Mouse (Mus musculus): ENCODE data around the gene Noxo1. TPM values are rescaled to one million over a fixed set of nuclear protein-coding genes. Genes with fewer than 3 reads are reported as not detected.

Gene Noxo1
- total RNA-seq, 2 experiments from 2014 or later = 2.7 to 4.4 TPM

DNA sequence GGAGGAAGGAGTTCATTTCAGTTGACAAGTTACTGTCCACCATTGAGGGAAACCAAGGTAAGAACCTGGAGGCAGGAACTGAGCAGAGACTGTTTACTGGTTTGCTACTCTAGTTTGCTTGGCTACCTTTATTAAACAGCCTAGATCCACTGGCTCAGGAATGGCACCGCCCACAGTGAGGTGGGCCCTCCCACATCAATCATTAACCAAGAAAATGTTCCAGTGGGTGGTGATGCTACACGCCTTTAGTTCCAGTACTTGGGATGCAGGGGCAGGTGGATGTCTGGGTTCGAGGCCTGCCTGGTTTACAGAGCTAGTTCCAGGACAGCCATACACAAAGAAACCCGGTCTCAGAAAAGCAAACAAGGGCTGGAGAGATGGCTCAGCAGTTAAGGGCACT lies 42.2 kb downstream of the Noxo1 start:
- no peak for DNase-seq (ENCODE audit: low spot score in 2 of 2)

DNA sequence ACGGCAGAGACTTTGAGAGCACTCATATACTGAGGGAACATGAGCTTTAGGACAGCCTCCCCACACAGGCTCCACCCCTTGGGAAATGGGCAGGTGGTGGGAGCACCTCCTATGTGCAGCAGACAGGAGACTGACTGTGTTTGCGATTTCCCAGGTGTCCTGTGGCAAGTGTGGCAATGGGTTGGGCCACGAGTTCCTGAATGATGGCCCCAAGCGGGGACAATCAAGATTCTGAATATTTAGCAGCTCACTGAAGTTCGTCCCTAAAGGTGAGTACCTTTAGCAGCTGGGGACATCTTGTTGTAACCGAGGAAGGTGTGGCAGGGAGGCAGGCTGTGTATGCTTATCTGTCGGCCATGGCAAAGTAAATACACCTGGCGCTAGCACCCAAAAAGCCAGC lies 43.9 kb downstream of the Noxo1 start:
- DNase-seq (ENCODE audit: low spot score in 2 of 2) = no peak

DNA sequence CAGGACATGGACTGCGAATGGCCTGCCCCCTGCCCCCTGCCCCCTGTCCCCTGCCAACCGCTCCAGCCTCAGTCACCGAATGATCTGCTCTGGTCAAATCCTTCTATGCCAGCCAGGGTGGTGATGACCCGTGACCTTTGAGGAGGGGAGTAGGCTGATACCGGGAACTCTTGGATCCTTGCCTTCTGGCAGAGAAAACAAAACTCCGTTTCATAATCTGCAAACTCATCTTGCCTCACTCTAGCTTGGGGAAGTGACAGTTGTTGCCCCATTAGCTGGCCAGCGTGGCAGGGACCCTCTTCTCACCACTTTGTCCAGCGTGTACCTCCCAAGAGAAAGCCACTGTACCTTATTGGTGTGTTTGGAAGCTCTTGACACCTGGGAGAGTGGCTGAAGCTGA lies 46.3 kb downstream of the Noxo1 start:
- DNase-seq (ENCODE audit: low spot score in 2 of 2) = no peak

DNA sequence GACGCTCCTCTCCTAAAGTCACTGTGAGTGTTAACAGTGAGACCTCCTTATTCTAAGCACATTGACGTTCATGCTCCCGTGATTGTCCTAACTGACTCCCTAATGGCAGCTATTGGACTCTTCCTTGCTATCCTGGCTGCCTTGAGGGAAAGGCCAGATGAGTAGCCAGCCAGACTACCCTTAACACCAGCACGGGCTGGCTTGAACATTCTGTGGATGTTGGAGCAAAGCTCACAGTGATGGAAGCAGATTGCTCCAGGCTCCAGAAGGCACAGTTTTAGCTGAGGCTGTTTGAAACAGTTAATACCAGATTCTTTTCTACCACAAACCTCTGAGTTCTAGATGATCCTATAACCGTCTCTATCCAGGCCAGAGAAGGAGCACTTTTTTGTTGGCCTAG lies 47.9 kb downstream of the Noxo1 start:
- DNase-seq (ENCODE audit: low spot score in 2 of 2) = no peak

DNA sequence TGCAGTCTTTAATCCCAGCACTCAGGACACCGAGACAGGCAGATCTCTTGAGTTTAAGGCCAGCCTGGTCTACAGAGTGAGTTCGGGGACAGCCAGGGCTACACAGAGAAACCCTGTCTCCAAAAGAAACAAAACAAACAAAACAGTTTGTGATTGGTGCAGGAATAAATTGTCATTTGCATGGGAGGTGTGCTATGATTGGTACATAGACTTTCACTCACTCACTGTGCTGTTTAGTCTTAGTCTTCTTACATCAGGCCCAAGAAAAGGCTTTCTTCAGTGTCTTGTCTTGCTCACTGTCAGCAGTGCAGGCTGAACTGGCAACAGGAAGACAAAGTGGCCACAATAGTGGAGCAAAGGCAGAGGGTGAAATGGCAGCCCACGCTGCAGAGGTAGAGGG lies 48.3 kb downstream of the Noxo1 start:
- no peak for DNase-seq (ENCODE audit: low spot score in 2 of 2)

DNA sequence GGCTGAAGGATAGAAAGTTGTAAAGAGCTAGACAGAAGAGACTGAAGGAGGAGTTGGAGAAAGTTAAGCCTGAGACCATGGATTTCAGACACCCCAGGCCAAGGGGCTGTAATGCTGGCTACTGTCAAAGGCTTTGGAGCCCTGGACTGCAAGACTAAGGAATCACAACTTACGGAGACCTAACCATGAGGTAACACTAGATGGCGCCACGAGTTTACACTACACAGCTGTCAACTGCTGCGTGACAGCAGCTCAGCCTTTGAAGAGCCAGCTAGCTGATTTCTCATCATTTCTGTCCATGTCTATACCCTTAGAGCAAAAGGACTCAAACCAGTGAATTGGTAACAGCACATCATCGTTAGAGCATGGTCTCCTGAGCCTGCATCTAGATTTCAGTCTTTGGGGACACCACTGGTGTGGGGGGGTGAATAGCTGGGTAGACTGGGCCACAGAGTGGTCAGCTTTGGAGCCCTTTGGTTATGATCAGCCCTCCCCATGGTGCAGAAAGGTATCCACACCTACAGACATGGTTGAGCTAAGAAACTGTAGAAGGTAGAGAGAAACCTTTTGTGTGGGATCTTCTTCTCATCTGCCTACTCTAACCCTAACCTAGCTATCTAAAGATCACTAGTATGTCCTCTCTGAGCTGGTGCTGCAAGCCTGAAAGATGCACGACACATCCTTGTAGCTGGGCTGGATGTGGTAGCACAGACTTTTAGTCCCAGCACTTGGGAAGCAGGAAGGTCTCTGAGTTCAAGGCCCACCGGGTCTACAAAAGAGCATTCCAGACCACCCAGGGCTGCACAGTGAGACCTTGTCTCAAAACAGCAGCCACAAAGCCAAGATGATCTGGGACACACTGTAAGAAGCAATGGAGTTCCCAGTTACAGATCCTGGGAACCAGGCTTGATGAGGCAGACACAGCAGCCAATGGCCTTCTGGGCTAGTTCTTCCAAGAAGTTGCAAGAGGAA lies 49.8 kb downstream of the Noxo1 start:
- DNase-seq (ENCODE audit: low spot score in 2 of 2) = peak; percentile 82 to 90

DNA sequence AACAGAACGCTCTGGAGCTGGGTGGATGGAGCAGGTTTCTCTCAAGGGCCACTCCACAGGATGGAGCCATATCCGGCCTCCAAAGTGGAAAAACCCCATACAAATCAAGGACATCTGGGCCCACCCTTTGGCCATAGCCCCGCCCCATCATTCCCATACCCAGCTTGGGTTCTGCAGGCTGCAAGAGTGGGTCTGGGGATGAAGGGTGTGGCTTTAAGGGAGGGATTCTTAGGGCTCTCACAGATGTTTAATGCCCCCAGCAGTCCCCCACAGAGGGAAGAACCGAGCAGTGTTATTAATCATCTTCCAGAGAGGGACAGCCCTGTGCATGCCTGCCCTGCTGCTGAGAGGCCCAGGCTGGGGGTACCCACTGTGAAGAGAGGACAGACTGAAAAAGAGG lies 51.0 kb downstream of the Noxo1 start:
- no peak for DNase-seq (ENCODE audit: low spot score in 2 of 2)

Other genes with a start within 250 kb of the Noxo1 start
- gene E4f1, start 225.9 kb upstream of the Noxo1 start, total RNA-seq (2021) = 10 to 100 TPM; 27.8 to 32.3 TPM
- 10 to 100 TPM; 71.8 to 73.5 TPM for gene Pgp, start 225.8 kb upstream of the Noxo1 start, total RNA-seq (2021)
- gene Bricd5, start 222.3 kb upstream of the Noxo1 start, total RNA-seq (2021) = 1 to 10 TPM; 1.0 to 2.1 TPM
- 10 to 100 TPM; 30.7 to 32.1 TPM for gene Mlst8, start 217.2 kb upstream of the Noxo1 start, total RNA-seq (2021)
- gene Caskin1, start 207.6 kb upstream of the Noxo1 start, total RNA-seq (2021) = 100 to 1,000 TPM; 155 to 161 TPM
- 10 to 100 TPM; 93.6 to 96.0 TPM for gene Traf7, start 168.3 kb upstream of the Noxo1 start, total RNA-seq (2021)
- 10 to 100 TPM; 60.1 to 69.3 TPM for gene Rab26, start 162.0 kb upstream of the Noxo1 start, total RNA-seq (2021)
- 10 to 100 TPM; 71.1 to 85.9 TPM for gene Pkd1, start 146.4 kb upstream of the Noxo1 start, total RNA-seq (2021)
- gene Tsc2, start 63.6 kb upstream of the Noxo1 start, total RNA-seq (2021) = 100 to 1,000 TPM; 160 to 162 TPM
- gene Nthl1, start 63.6 kb upstream of the Noxo1 start, total RNA-seq (2021) = 1 to 10 TPM; 3.9 to 5.3 TPM
- 10 to 100 TPM; 47.9 to 52.4 TPM for gene Slc9a3r2, start 45.9 kb upstream of the Noxo1 start, total RNA-seq (2021)
- 1 to 10 TPM; 3.7 to 3.9 TPM for gene Npw, start 37.8 kb upstream of the Noxo1 start, total RNA-seq (2021)
- gene Zfp598, start 26.5 kb upstream of the Noxo1 start, total RNA-seq (2021) = 10 to 100 TPM; 36.5 to 40.7 TPM
- gene Syngr3, start 6.3 kb upstream of the Noxo1 start, total RNA-seq (2021) = 100 to 1,000 TPM; 197 to 204 TPM
- gene Gfer, start 78 bp upstream of the Noxo1 start, total RNA-seq (2021) = 10 to 100 TPM; 18.5 to 19.8 TPM
- 10 to 100 TPM; 28.5 to 29.1 TPM for gene Tbl3, start 11.4 kb downstream of the Noxo1 start, total RNA-seq (2021)
- gene Rnf151, start 21.8 kb downstream of the Noxo1 start, total RNA-seq (2021) = not detected
- gene Rps2, start 21.9 kb downstream of the Noxo1 start, total RNA-seq (2021) = 100 to 1,000 TPM; 494 to 506 TPM
- gene Ndufb10, start 28.2 kb downstream of the Noxo1 start, total RNA-seq (2021) = 100 to 1,000 TPM; 186 to 200 TPM
- 1 to 10 TPM in 1 of 2 experiments, under 1 TPM in 1; 0.79 to 1.0 TPM for gene Rpl3l, start 31.6 kb downstream of the Noxo1 start, total RNA-seq (2021)
- gene Msrb1, start 40.4 kb downstream of the Noxo1 start, total RNA-seq (2021) = 10 to 100 TPM; 44.4 to 51.2 TPM
- not detected for gene Hs3st6, start 56.8 kb downstream of the Noxo1 start, total RNA-seq (2021)
- not detected for gene Meiob, start 108.1 kb downstream of the Noxo1 start, total RNA-seq (2021)
- 100 to 1,000 TPM; 107 to 112 TPM for gene Hagh, start 143.9 kb downstream of the Noxo1 start, total RNA-seq (2021)
- 10 to 100 TPM; 18.1 to 18.2 TPM for gene Fahd1, start 154.1 kb downstream of the Noxo1 start, total RNA-seq (2021)
- gene Igfals, start 169.8 kb downstream of the Noxo1 start, total RNA-seq (2021) = not detected
- 10 to 100 TPM; 37.7 to 43.4 TPM for gene Nubp2, start 190.1 kb downstream of the Noxo1 start, total RNA-seq (2021)
- 10 to 100 TPM; 40.9 to 41.2 TPM for gene Spsb3, start 190.4 kb downstream of the Noxo1 start, total RNA-seq (2021)
- 10 to 100 TPM; 66.9 to 83.2 TPM for gene Eme2, start 198.9 kb downstream of the Noxo1 start, total RNA-seq (2021)
- 10 to 100 TPM; 73.0 to 76.3 TPM for gene Mrps34, start 198.9 kb downstream of the Noxo1 start, total RNA-seq (2021)
- 10 to 100 TPM; 48.6 to 53.8 TPM for gene Nme3, start 200.3 kb downstream of the Noxo1 start, total RNA-seq (2021)
- gene Mapk8ip3, start 240.7 kb downstream of the Noxo1 start, total RNA-seq (2021) = 100 to 1,000 TPM; 312 to 326 TPM

All from layer of hippocampus, postnatal 14 days (tissue).